Mouse (Mus musculus) inflammation-experienced regulatory T-cells, adult 16 weeks (primary cell): ENCODE results near the gene Aprt. TPM values are rescaled to one million over a fixed set of nuclear protein-coding genes. Genes with fewer than 3 reads are reported as not detected.

Source experiments
- polyA plus RNA-seq: library from polyadenylated mRNA; unstranded; fragments of 100-300 nt; shearing (Covaris generic); gene quantifications from one replicate; pipeline ENCODE4 v1.2.1, GENCODE M21; 2017

Aprt gene
- polyA plus RNA-seq, result 201 TPM

DNA sequence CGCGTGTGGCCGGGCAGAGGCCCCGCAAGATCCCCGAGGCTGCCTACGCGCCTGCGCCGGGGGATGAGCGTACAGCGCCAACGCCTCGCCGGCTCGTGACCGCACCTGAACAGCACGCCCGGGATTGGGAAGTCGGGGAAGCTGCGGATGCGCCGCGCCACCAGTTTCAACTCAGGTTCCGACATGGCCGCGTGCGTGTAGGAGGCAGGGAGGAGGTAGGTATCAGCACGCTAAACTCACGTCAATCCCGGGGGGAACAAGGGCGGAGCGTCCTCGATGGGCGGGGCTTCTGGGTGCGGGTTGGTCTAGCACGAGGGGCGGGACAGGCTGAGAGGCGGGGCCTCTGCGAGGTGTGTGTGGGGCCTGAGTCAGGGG is at the start of gene Aprt:
TSS of gene Aprt (minus strand) at position 262 of the 375 bp plus-strand sequence.

DNA sequence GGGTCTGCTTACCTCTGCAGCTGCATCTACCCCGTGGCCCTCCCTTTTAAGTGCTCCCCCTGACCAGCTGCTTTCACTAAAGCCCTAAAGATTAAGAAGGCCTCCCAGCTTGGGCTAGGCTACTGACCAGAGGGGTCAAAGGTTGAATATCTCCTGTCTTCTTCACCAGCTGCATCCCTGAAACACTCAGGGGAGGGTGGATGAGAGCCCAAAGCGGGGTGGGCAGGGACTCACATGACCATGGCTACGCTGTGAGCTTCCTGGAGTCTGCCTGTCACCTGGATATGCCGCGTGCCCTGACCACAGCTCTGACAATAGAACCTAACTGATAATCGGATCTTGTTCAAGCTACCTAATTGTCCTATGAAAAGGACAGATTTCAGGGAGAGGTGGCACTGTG is 46.0 kb upstream of the Aprt start, which contains the start of gene Pabpn1l:
TSS of gene Pabpn1l (minus strand) at position 13 of the 400 bp plus-strand sequence.

DNA sequence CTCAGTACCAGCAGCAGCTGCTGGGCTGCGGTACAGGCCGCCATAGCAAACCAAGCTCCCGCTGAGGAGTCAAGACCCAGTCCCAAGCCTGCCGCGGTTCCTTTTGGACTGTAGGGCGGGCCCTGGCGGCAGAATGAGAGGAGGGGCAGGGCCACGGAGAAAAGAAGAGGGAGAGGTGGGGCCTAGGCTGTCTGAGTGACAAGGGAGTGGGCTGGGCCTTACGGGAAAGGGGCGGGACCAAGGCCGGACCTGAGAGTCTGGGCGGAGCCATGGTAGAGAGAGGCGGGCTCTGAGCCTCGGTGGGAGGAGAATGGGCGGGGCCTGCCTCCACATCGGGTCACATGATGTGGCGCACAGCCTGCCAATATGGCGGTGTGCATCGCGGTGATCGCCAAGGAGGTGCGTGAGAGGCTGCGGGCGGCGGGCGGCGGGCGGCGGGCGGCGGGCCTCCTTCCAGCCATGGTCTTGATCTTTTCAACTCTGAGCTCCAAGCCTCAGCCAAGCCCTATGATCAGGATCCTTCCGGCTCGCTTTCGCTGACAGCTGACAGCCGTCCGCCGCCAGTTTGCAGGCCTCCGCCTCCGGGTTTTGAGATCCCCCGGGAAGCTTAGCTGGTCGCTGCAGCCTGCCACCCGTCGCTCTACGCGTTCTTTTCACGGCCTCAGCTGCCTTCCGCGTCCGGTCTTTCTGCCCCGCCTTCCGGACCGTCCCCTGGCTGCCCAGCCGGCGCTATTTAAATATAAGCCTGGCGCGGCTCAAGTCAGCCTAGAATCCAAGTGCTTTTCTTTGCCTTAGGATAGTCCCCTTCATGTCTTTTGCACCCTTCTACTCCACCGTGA is 34.8 kb upstream of the Aprt start, which contains the start of the genes Galns and Trappc2l:
TSS of gene Galns (minus strand) at position 169 of the 839 bp plus-strand sequence.
TSS of gene Trappc2l (plus strand) at position 346 of the 839 bp plus-strand sequence.

DNA sequence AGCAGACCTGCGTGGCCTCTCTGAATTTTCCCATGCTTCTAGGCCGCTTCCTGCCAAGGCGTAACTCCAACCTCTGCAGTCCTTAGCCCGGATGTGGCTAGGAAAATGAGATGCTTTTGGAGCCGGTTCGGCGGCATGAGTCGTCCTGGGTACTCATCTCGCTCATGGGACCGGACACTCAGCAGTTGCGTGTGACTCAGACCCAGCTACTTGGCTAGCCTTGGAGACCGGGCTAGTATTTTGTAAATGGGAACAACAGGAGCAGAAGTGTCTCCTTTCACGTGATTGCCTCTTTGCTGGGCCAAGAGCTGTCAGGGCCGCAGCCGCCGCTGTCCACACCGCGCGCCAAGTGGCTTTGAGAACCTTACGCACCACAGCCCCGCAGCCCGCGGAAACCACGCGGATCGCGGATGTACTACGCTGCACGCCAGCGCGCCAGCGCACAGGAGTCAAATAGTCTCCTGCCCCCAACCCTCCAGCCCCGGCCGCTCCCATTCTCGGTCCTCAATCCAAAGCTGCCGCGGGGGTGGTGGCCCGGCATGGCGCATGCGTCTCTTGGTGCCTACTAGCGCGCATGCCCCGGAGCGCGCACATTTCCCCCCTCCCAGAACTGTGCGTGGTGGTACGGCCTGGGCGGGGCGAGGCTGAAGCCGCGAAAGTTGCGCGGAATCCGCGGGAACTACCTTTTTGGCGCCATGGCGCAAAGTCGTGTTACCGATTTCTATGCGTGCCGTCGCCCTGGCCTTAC is 9.2 kb downstream of the Aprt start, which contains the start of gene Cdt1:
TSS of gene Cdt1 (plus strand) at position 655 of the 748 bp plus-strand sequence.

DNA sequence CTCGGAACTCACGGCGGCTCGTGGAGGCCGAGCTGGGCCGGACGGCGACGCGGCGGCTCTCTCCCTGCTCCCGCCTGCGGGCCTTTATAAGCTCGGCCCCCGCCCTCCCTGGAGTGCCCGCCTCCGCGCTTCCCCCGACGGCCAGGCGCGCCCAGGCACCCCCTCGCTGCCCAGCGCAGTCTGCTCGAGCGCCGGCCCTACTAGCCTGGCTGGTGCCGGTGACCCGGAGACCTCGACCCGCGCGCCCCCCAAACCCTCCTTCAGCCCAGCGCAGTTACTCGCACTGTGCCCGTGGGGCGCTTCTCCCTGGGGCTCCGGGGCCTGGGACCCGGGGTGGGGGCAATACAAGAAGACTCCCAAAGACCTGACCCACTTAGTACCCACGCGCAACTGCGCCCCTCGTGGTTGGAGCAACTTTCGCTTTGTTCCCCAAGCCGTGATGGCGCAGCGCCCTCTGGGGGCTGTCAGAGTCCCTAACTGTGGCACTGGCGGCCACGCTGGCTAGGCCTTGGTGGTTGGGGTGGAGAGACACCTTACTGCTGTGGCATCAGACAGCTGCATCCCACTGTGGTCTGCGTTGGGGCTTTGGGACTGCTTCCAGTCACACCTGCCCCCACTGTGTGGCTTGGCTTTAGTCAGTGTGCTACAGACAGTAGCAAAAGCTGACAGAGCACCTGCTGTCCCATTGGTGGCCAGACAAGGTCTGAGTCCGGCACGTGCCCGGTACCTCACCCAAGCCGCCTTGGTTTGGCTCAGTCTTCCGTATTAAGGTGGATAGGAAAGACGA is 25.3 kb downstream of the Aprt start, which contains the start of gene Piezo1:
TSS of gene Piezo1 (minus strand) at position 65 of the 787 bp plus-strand sequence.

Other genes starting within 250 kb of the Aprt start
- not detected for gene Trhr2, start 216.2 kb downstream of the Aprt start, polyA plus RNA-seq
- 62.2 TPM for gene Zc3h18, start 200.3 kb downstream of the Aprt start, polyA plus RNA-seq
- gene Il17c, start 154.9 kb downstream of the Aprt start, polyA plus RNA-seq, result not detected
- 981 TPM for gene Cyba, start 144.0 kb downstream of the Aprt start, polyA plus RNA-seq
- gene Mvd, start 133.5 kb downstream of the Aprt start, polyA plus RNA-seq, result 28.4 TPM
- 3.5 TPM for gene Snai3, start 116.2 kb downstream of the Aprt start, polyA plus RNA-seq
- gene Rnf166, start 100.8 kb downstream of the Aprt start, polyA plus RNA-seq, result 39.6 TPM
- gene Ctu2, start 100.8 kb downstream of the Aprt start, polyA plus RNA-seq, result 82.8 TPM
- gene Piezo1, start 25.6 kb downstream of the Aprt start, polyA plus RNA-seq, result 7.6 TPM
- 21.6 TPM for gene Cdt1, start 8.9 kb downstream of the Aprt start, polyA plus RNA-seq
- 15.9 TPM for gene Galns, start 34.6 kb upstream of the Aprt start, polyA plus RNA-seq
- gene Trappc2l, start 34.7 kb upstream of the Aprt start, polyA plus RNA-seq, result 54.2 TPM
- not detected for gene Pabpn1l, start 45.8 kb upstream of the Aprt start, polyA plus RNA-seq
- 0.30 TPM for gene Cbfa2t3, start 122.2 kb upstream of the Aprt start, polyA plus RNA-seq
- gene Acsf3, start 198.6 kb upstream of the Aprt start, polyA plus RNA-seq, result 7.2 TPM